Mouse (Mus musculus): ENCODE measurements around the gene 9630041A04Rik.

The 9630041A04Rik gene

DNA sequence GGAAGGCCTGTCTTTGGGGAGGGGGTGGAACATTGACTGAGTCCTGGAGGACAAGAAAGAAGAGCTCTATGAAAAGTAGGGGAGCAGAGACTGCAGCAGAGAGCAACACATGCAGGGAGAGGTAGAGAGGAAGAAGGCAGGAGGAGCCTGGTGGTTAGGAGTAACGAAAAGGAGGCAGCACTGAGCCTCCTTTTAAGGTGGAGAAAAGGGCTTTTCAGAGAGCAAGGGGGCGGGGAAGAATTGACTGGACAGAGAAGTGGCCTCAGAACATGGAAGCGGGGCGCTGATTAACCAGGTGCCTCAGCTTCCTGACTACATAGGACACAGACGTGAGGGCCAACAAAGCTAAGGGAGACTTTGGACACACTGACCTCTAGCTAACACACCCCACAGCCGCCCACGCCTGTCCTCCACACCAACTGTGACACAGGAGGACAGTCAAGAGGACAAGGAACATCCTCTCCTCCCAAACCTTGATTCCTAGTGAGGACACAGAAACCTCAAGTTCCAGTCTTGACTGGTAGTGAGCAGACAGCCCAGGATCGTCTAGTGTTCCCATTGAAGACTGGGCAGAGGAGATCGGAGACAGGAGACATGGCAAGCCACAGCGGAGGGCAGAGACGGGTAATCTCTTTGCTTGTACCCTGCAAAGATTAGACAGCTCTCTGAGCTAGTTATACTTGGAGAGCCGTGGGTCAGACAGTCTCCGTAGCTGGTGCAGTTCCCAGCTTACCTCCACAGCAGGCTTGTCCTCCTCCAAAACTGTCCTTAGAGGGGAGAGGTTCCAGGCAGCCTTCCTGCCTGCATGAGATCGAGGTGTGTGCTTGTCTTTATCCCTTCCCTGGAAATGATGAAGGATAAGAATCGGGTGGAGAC lies at the start of gene 9630041A04Rik:
Gene 9630041A04Rik, plus strand, starts transcription at position 246 of the 876 bp plus-strand sequence.
- no peak for DNase-seq

DNA sequence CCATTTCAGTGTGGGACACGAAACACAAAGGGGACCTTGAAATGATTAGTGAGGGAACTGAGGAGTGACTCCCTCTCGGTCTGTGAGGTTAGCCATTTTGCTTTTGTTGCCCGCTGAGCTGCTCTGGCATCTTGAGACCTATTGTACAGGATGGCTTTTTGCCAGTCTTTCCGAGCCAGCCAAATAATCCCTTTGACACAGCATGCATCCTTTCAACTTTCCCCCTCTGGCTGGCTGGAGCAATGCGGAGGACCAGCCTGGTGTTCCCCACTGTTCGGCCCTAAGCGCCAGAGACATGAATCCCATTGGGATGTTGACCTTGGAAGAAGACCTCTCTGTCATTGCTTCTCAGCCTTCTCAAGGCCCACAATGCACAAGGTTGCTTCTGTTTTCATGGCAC lies 37.7 kb upstream of the 9630041A04Rik start:
- DNase-seq = no peak

DNA sequence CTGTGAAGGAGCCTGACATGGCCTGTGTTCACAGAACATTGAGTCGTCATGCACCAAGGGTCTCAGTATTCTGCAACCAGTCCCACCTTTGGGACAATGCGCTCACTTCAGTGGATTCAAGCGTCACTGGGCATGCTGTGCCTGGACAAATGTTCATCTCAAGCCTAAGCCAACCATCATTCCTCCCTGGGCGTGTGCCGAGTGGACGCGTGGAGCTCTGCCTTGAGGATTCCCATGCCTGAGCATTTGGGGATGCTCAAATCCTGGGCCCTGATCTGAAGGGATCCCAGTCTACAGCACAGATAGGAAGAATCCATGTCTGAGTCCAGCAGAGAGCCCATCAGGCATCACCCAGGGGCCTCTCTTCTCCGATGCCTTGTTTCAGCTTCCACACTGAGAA lies 36.0 kb upstream of the 9630041A04Rik start:
- no peak for DNase-seq

DNA sequence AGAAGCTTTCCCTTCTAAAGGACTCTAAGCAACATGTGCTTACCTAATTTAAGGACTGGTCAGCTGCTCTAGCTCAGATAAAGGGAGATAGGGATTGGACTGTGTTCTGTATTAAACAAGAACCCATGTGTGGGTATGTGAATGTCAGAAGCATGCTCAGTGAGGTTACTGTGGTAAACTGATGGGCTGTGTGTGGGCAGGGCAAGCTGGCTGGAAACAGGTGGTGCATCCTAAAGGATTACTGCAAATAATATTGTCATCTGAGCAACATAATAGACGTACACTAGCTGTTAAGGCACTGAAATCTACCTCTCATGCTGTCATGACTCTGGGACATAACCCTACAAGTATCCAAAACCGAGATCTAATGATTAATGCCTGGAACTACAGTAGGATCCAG lies 28.0 kb upstream of the 9630041A04Rik start:
- no peak for DNase-seq

DNA sequence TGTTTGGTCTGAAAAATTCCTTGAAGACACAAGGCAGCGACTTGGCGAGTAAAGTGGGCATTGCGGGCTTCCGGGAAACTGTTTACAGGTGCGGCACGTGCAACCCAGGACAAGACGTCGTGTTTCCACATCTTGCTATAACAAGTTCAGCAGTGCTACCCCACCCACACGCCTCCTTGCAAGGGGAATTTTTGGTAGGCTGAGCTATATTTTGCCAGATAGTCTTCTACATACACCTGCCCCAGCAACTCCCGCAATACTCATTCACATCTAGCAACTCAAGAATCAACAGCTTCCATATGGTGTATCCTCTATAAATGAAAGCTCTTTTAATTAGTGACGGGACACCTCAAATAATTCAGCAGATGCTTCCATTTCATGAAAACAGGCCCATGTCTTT lies 20.5 kb upstream of the 9630041A04Rik start:
- DNase-seq = peak; percentile 4

DNA sequence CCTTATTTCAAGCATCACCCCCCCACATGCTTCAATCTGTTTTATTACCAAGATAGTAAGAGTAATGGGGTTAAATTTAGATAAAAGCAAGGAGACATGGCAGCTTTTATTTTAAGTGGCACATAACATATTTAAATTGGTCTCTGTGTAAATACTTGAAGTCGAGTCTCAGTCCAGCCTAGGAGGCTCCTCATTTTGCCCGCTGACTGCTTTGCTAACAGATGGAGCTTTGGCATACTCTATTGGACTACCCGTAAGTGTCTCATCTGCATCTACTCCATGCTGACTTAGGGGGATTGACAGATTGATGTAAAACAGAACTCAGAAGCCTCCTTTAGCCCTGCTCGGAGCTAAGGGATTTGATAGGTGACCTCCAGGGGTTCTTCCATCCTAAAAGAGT lies 17.7 kb upstream of the 9630041A04Rik start:
- DNase-seq = no peak

DNA sequence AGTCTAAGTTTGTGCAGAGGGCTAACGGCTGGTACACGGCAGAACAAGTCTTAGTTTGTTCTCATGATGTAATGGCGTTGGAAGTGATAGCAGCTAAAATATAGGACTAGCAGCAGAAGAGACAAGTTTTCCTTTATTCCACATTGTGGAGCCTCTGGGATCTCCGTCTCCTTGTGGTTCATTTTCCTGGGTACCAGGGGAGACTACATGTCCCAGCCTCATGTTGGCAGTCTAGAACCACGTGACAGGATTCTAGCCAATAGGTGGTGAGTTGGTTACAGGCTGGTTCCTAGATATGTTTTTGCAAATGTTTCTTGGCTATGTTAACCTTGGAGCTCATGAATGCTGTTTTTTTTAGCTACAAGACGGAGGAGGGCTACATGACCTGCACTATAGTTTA lies 15.9 kb upstream of the 9630041A04Rik start:
- peak; percentile 10 for DNase-seq

DNA sequence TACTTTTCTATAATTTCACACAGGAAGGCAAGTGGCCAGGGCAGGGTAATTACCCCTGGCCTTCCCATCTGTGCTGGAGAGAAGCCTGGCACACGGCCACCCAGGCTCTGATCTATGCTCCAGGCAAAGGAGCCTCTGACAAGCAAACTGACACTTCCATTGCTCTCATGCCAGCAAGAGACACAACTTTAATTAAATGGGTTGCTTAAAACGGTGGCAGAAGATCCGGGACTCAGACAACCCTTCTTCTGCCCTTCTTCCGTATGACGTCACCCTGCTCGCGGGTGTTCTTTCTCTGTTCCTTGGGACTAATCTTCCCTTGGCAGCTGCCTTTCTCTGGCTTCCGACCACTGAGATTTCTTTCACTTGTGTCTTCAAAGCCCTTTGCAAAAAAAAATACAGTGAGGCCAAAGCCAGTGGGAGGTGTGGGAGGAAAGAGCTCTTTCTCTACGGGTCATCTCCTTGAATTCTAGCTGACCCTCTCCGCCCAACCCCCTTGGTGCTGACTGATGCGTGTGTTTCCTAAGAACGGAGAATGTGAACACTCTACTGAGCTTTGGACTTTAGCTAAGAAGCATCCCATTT lies 932 bp downstream of the 9630041A04Rik start:
- no peak for DNase-seq

DNA sequence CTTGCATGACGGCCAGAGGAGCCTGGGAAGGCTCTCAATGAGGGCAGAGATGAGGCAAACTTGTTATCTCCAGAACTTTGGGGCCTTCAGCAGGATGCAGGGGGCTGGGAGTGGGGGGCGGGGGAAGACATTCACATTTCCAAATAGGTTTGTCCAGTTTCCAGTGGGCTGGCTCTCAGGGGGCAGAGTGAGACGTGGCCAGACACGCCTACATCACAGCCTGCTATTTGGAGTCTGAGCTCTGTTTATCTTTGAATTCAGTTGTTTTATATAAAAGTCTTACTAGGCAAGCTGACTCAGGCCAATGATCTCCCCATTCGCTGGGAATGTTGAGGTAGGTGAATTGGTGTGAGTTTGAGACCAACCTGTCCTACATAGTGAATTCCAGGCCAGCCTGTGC lies 1.5 kb downstream of the 9630041A04Rik start:
- no peak for DNase-seq

DNA sequence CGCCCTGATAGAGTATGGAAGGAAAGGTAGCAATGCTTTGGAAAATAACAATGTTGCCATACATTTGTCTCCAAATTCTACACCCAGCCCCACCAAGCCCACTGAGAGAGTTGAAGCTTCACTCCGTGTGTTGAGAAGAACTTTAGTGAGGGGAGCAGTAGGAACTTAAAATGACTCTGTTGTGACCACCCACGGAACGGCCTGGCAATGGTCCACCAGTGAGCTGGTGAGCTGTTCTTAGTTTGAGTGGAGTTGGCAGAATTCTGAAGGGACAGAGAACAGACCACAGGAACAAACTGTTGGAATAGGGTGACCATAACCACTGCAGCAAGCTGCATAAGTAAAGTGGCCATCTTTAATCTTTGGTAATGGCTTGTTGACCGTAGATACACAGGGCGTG lies 7.0 kb downstream of the 9630041A04Rik start:
- DNase-seq = peak; percentile 12

DNA sequence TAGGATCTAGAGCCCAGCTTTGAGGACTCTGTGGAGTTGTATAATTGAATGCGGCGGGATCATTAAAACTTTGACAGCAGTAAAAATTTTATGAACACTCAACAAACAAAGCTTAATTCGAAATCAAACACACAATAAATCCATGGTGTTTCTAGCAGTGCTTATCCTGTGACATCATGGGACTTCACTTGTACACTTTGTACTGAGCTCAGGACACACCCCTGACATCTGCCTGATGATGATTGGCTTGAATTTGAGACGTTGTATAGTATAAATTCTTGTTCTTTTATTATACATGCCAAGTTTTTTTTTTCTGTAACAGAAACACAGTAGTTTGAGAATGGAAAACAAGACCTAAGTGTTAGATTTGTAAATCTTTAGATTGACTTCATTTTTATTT lies 8.4 kb downstream of the 9630041A04Rik start:
- no peak for DNase-seq

DNA sequence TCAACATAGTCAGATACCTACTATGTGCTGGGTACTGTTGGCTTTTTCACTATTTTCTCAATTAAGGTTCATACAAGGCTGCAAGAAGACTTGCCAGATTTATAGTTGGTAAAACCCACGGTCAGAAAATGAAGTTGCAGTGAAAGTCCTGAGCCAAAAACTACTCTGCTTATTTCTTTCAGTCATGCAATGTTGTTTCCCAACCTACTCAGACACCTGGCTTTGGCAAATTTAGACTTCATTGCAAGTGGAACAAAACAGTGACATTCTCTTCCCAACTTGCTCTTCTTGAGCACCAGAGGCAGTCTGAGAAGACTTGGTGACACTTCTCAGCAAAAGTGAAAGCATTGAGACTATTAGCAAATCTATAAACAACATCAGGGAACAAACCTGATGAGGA lies 13.7 kb downstream of the 9630041A04Rik start:
- no peak for DNase-seq

DNA sequence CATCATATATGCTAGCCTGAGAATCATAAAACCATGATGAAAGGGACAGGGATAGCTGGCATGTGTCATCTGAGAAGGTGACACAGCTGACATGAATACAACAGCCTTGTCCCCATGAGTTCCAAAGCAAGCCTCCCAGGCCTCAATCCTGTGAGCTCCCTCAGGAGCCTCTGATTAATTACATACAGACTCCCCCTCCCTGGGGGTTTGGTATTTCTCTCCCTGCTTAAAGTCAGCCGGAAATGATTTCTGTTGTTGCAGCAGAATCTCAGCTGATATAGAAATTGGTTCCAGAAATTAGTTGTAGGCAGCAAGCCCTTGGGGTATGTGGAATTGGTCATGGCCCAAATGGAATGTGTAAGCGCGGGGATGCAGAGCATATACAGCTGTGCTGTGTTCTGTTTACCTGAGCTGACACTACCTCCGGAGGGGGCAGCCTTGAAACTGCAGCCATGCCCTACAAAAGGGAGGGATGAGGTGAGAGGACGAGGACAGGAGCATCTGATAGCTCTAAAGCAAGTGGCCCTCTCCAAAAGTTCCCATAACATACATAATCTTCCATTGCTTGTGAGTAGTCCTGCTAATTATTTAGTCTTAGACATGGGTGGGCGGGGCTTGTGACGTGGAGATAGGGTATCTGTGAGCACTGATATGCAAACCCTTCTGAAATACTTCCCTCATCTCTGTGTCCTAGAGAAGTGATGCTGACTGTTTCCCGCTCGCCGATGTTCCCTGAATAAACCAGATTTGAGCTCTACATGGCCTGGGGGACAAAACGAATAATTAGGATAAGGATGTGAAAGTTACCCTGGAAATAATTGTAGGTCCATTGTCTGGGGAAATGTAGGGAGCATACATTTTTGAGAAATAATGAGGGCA lies 15.7 kb downstream of the 9630041A04Rik start:
- DNase-seq = no peak

DNA sequence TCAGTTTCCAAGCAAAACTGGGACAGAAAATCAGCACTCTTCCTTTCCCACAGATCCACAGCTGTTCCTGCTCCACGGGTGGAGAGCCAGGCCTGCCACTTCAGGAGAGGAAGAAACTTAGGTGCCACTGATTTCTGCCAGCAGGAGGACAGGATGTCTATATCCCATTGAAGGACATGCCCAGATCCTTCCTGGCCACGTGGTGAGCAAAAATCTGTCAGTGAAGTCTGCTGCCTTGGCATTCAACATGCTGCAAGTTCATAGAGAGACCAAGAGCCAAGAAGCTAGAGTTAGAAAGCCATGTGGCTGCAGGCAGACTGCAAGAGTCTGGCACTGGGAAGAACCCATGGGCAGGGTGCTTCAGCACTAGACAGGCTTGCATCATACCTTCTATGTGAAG lies 21.7 kb downstream of the 9630041A04Rik start:
- DNase-seq = no peak

DNA sequence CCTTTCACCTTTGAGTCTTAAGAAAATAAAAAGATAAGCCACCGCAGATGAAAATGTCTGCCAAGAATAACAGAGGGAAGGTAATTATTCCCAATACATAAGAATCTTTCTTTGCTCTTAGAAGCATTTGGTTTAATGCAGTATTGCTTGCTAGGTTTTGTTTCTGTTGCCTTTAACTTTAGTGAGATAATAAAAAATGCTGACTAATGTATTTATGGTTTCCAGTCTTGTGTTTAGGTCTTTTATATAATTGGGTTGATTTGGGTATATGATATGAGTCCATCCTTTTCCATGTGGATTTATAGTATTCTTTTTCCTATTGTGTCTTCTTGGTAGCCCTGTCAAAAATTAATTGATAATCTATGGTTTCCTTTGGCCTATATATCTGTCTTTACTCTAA lies 36.2 kb downstream of the 9630041A04Rik start:
- no peak for DNase-seq

DNA sequence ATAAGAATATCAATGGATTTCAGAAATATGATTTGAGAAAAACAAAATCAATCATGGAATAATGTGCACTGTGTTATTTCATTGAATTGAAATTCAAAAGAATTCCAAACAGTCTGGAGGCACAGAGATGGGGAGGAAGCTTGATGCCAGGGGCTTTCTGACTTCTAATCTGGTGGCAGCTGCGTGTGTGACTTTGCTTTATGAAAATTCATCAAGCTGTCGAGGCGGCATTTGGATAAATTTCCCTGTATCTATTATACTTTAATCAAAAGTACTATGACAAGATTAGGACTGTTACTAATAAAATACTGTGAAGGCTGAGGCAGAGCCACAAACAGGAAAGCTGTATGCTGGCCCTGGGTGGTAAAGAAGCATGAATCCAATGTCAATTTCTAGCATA lies 41.8 kb downstream of the 9630041A04Rik start:
- DNase-seq = no peak

DNA sequence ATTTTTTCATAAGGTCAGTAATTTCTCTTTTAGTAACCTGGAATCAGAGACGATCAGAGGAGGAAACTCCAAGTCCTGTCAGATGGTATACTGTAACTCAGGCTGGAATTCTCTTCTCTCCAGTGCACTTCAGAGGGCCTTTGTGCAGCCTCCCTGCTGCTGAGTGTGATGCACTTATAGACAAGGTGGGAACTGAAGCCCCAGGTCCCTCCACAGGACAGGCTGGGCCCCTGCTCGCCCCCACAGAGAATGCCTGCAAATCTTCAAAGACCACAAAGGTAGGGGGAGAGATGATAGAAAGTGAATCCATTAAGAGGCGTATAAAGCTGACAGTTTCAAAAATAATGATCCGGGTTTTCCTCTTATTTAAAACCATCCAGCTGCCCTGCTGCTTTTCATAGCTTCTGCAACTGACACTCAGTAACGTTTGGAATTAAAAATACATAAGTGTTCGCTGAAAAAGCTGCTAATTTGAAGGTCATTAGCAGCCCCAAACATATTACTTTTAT lies 46.2 kb downstream of the 9630041A04Rik start:
- DNase-seq = no peak

DNA sequence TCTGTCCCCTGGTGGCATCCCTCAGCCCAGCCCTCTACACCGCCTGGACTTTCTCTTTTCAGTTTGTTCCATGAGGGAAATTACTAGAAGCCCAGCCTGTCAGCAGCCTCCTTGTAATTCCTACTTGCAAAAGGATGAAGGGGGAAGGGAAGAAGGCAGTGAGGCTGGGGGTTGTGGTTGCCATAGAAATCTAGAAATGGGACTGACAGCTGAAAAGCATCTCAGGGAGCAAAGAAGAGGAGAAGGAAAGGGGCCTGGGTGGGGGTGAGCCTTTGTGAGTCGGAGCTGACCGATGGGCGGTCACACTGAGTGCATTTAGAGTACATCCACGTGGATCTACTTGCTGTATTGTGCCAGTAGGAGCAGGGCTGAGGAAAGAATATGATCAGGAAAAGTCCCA lies 47.2 kb downstream of the 9630041A04Rik start:
- DNase-seq = no peak

DNA sequence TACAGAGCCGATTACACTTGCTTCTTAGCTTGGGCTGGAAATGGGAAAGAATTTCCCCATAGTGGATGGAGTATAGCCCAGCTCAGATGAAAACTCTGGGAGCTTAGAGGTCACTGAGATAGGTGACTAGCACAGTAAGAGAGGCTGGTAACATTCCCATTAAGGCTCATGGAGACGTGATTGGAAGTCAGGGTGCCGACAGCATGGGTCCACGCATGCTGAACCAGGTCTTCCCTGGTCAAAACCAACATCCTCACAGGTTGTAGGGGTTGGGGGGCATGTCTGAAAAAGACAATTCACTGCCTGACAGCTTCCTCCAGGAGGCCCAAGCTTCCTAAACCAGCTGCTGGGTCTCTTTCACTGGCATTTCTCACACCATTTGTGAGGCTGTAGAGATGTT lies 47.9 kb downstream of the 9630041A04Rik start:
- DNase-seq = no peak

DNA sequence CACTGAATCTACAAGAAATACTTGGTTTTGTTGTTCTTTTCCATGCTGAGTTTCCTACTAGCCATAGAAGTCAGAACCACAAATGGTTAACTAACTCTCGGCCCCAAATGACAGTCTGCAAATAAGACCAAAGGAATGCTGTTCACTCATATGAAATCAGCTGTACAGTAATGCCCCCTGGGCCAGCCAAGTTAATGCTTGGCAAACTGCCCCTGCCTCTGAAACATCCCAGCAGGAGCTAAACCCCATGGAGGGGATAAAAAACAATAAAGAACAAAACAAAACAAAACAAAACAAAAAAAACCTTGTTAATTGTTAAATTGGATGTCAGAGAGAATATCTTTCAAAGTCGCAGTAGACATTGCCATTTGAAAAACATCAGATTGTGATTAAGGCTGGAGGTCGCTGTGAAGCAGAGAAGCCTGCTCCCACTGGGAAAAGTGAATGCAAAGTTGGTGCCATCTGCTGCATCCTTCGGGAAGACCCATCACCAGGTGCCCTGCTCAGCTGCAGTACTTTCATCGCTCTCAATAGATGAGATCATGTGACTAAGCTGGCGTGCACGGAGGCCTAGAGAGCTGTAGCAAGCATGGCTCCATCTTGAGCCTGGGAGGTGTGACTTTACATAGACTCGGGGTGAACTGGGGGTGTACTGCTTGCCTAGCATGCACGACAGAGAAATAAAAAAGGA lies 49.7 kb downstream of the 9630041A04Rik start:
- DNase-seq = no peak

DNA sequence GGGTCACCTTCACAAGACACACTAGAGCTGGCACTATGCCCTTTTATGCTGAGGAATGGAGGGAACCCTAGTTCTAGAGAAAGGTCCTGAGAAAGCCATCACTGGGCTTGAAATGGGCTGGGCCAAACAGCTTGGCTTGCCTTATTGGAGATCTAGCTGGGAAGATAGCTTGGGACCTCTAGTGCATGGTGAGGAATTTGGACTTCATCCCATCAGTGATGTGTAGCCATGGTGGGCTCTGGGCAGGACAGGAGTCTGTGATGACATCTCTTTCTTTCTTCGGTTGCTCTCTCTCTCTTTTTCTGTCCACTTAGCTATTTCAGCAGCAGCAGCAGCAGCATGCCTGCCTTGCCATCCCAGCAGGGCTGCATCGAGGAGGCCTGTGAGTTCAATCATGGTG lies 53.4 kb downstream of the 9630041A04Rik start:
- no peak for DNase-seq

DNA sequence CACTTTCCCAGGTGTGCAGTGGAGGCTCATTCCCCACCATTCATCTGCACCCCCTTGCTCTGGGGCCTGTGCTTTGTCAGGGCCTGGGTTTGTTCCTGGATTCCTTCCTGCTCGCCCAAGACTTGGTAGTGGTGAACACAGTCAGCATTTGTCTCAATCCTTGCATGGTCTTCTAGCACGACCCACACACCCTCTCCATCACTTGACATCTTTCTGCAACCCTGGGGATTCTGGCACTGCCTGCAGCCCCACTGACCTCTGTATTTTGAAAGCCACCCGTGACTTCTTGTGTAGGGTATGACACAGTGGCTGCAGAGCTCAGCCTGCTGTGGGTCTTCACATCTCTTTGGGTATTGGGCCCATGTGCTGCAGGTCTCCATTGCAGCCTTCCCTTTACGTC lies 57.1 kb downstream of the 9630041A04Rik start:
- no peak for DNase-seq

DNA sequence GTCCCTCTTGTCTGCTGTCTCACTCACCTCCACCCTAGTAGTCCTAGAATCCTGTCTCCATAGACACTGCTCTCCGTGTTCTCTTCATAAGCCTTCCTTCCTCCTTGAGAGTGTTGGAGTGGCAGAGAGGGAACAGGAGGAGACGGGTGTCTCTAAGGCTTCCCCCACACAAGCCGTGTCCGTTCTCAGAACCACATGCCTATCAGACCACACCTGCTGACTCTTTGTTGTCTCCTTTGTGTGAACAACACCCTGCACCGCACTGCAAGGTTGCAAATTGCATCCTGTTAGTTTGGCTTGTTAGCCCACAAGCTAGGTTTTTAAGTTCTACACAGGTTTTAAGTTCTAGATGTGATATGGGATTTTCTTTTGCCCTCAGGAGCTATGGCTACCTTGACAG lies 57.7 kb downstream of the 9630041A04Rik start:
- DNase-seq = no peak
